Mouse (Mus musculus) erythroid progenitor cell, adult 5-6 weeks (primary cell): Measurements from ENCODE around the gene Soat1. TPM values are rescaled to one million over a fixed set of nuclear protein-coding genes. Genes with fewer than 3 reads are reported as not detected.
"Not testable (repeated sequence)": the region's sequence is repeated elsewhere in the genome, so short reads cannot be mapped to it uniquely, and the experiment has no call there.

Source experiments
- ATAC-seq: replicated peaks from 2 replicates; pipeline ENCODE4 v1.8.0; 2016; ENCODE audit warnings: moderate number of reproducible peaks, mild to moderate bottlenecking, moderate TSS enrichment, inconsistent platforms; ENCODE audit not compliant: poor library complexity, low FRiP score, severe bottlenecking
- total RNA-seq, 2 experiments: library from RNA; stranded (forward) in 1 of 2; stranded (reverse) in 1 of 2; fragments of 150-400 nt in 1 of 2; fragments of 186-747, 209-891 nt in 1 of 2; gene quantifications; 2 replicates each; pipeline versions ENCODE4 v1.2.3 to v1.2.4; 2015 to 2017; ENCODE audit warnings: low replicate concordance in 2 of 2

The Soat1 gene
- total RNA-seq, 2 experiments from 2014 or later: 6.5 to 15.1 TPM

DNA sequence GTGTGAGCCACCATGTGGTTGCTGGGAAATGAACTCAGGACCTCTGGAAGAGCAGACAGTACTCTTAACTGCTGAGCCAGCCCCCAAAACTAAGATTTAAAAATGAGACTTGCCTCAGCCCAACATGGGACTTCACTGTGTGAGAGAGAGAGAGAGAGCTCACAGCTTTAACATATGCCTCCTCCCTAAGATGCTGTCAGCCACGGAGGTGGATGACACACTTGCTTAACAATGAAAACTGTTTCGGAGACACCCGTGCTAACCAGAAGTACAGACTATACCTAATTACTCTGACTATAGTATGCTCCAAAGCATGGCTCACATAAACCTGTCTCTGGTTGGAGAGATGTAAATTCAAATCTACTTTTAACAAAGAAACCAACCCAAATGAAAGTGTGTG is 40.6 kb downstream of the Soat1 start:
- ATAC-seq: no peak

DNA sequence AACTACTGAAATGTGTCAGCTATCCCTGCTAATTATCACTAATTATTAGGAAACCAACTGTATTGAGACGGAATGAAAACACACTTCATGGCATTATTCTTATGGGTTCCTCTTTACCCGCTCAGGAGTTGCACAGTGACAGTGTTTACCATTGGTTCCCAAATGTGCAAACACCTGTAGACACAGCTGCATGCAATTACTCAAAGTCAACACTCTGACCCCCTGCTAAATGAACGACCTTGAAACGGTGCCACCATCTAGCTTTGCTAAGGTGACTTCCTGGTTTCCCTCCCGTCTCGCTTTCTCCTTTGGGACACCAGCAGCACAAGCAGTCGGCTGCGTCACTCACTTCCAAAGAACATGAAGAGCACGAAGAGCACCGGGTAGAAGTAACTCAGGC is 41.6 kb downstream of the Soat1 start:
- ATAC-seq: no peak

DNA sequence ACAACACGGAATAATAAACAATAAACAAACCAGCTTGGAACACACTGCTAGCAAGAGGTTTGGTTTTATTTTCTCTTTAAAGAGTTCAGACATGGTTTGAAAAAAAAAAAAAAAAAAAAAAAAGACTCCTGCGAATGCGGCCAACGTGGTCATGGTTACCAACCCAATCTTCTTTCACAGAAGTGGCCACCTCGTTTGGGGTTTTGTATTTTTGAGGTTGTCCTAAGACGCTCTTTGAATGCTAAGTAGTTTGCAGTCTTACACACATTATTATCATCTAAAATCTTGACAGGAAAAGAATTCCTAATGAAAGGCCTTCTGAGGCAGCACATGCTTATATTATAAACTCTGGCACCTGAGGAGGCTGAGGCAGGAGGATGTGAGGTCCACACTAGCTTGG is 45.7 kb downstream of the Soat1 start:
- ATAC-seq: no peak

DNA sequence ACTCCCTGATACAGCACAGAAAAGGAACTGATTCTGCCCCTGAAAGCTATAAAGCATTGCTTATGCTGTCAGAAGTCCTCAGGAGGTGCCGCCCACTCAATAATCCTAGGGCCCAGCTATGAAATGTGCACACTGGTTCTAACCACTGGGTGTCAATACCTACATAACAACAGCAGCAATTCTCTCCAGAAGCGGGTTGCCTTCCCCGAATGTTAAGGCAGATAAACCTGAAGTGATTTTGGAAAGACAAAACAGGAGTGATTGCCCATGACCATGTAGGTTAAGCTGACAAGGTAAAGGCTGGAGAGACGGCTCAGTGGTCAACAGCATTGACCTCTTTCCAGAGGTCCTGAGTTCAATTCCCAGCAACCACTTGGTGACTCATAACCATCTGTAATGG is 48.4 kb downstream of the Soat1 start:
- no peak for ATAC-seq

DNA sequence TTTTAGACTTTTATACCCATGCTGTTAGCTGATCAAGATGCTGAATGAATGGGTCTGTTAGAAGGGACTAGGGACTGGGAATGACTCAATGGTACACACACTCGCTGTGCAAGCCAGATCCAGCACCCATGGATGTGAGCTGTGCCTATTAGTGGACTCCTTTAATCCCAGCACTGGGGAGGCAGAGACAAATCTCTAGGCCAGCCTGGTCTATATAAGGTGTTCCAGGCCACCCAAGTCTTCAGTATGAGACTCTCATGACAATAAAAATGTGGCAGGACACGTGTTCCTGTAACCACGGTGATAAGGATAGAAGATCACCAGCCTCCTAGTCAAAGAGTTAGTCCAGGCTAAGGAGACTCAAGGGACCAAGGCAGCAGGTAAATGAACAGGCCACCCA is 50.1 kb downstream of the Soat1 start:
- ATAC-seq: no peak

DNA sequence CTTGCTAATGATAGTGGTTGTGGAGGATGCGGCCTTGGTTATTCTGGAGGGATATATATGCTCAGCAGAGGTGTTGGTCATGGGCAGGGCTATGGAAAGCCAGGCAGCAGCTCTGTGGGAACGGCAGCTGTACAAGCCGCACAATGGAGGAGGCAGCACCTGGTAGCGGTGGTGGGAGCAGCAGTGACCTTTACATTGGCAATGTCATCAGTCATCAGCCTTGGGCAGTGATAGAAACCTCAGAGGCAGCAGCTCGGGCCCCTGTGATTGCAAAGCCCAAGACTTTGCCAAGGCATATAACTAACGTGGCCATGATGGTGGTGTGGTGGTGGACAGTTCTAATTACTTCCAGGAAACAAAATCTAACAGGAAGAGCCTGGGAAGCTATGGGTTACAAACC is 50.6 kb downstream of the Soat1 start:
- no peak for ATAC-seq

DNA sequence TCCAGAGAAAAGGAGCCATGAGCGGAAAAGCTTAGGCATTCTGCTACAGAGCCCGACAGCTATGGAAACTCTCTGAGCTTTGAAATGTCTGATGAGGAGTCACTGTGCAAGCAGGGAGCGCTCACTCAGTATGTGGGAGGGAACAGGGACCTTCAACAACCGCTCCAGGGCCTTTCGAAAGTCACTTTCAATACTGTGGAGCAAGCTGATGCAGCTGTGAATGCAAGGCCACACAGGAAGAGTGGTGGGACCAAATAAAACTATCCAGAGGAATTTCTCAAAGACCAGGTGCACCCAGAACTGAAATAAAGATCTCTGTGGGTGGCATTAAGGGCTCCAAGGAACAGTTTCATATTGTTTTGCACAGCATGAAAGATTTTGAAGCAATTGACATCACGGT is 51.3 kb downstream of the Soat1 start:
- ATAC-seq: no peak

DNA sequence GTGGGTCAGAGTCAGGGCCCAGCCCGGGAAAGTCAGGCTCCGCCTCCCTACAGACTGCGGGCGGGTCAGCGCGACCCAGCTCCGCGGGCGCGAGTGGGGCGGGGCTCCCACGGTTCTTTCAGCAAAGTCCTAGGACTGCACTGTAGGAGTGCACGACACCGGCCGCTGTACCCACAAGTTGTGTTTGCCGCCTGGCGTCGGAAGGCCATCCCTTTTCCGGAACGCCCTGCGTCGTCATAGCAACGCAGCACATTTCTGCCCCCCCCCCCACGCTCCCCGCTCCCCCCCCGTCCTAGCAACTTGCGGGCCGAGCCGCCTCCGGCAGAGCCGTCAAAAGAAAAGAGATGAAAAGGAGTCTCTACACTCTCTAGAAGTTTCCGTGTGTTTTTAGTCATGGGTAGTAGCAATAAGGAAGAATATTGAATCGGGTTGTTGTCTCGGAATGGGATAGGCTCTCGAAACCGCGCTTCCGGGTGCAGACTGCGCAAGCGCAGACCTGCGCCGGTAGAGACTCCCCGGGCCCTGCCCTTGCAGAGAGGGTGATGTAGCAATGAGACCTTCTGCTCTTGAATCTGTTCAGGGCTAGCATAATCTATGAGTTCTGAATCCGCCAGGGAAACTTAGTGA is 53.3 kb downstream of the Soat1 start, which contains the start of gene Axdnd1:
Gene Axdnd1 (minus strand): TSS at position 489 of the 627 bp plus-strand sequence.
- ATAC-seq: peak; percentile 94

DNA sequence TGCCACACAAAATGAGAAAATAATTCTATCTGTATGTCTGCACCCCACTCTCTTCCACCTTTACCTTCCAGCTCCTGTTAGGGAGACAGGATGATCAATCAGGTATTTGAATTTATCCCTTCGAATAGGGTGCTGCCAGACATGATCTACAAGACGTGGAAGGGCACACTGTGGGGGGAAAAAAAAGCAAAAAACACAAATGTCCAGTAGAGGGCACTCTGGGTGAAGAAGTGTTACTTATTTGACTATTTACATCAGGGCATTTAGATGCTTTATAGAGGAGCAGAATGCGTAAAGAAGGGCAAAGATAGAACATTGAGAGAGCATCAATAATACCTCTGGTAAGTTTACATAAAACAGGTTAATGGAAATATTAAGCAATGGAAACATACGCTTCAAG is 56.0 kb downstream of the Soat1 start:
- ATAC-seq: no peak

DNA sequence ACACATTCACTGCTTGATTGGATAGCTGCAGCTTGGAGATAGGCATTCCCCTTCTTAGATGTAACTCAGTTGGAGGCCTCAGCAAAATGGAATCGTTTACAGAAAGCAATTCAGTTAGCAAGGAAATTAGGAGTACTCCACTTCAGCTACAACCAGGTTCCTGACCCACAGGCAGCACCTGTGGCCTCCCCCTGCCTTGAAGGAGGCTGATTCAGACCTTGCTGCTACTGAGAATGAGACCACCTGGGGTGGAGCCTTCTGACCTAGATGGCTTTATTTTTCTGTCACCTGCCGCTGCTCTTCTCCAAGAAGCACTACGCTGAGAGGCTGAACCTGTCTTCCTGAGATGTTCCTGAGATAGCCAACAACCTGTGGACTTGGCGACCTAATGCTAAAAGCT is 65.6 kb downstream of the Soat1 start:
- ATAC-seq: no peak

DNA sequence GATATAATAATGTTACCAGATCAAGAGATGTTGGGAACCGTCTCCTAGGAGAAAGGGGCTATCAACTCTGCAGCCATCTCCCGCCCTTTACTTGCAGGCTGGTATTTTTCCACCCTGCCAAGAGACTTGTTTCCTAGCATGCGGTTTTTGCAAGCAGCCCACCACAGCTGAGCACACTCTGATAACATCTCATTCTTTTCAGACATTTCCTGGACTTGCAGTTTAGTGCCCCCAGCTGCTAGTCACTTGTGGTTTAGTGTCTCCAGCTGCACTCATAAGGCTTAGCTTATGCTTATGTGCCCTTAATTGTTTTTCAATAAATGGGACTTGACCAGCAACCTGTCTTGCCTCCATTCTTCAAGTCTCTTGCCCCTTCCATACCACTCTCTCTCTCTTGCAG is 66.1 kb downstream of the Soat1 start:
- ATAC-seq: no peak

DNA sequence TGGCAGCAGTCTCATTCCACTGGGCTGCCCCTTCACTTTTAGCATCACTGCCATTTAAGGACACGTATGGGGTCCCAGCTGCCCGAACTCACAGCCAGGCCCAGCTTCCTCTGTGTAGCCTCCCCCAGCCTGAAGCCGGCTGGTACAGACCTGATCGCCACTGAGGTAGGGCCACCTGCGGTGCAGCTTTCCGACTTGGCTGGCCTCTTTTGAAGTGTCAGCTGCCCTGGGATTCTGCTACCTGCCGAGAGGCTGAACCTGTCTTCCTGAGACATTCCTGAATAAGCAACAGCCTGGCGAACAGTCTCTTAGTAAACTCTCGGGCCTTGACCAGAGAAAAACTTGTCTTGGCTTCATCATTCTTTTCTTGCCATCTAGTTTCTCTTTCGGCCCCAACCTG is 70.9 kb downstream of the Soat1 start:
- no peak for ATAC-seq

DNA sequence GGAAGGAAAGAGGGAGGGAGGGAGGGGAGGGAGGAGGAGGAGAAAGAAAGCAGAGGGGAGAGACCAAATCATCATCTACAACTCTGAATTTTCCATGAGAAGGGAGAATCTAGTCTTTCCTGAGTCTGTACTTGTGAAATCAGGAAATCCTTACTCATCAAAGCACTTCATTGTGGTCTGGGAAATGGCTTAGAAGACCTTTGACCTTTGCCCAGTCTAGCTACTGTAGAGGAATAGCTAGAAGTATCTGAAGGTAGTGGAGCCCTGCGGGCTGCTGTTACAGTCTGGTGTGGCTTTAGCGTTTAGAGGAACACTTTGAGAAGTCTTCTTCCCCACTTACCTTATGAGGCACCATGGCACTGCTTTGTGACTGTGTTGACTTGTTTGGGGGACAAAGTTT is 71.6 kb downstream of the Soat1 start:
- no peak for ATAC-seq

DNA sequence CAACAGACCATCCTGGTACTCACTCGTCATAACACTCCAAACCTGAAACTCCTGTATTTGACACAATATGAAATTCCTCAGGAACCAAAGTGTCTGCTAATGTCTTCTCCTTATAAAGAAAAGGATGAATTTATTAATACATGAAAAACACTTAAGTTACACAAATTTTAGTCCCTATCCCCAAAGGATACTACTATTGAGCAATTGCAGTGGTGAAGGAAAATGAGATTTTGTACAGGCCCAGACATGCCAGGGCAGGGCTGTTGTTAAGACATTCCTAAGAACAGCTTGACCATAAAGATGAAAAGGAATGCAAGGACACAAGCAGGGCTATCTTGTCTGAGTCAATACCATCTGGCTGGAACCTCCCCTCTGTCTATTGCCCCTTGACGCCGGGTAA is 74.0 kb downstream of the Soat1 start:
- ATAC-seq: not testable (repeated sequence)

DNA sequence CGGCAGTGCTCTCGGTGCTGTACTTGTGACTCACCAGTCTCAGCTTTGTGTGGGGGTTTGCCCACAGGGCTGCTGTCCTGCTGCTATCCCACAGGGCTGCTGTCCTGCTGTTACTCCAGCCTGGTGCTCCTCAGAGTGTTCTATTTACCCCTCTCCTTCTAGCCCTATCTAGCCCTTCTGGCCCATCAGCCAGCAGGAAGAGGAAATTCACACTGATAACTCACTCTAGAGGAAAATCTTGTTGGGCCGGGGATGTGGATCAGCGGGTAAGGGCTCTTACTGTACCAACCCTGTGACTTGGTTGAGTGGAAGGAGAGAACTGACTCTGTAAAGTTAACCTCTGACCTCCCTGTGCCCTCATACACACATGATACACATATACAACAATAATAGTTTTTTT is 81.0 kb downstream of the Soat1 start:
- ATAC-seq: no peak

DNA sequence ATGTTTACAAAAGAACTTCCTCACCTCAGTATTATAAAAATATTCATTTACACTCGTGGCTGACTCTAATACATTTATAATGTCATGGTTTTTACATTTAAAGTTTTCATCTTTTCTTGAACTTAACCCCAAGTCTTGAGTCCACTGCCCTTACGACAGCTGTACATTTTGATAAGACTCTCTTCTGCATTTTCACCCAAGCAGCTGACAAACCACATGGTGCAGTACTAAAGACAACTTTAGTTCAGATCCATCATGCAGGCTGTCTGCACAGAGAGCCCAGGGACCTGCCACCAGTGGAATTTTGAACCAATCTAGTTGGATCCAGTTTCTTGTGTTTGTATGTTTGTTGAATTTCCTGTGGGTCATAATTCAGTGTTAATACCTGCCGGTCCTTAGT is 87.3 kb downstream of the Soat1 start:
- ATAC-seq: peak; percentile 65

DNA sequence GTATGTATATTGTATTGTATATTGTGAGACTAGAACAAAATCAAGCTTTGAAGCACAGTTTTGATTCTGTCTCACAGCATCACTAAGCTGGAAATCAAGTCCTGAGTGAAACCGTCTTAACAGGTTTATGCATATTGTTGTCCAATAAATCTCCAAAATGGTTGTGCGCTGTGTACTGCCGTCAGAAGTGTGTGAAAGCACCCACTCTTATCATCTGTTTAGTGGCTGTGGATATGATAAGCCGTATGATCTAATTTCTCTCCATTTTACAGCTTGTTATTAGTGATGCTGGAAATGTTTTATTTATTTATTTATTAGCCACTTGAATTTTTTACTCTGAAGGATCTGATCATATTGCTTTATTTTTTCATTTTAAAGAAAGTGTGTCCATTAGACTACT is 87.9 kb downstream of the Soat1 start:
- no peak for ATAC-seq

DNA sequence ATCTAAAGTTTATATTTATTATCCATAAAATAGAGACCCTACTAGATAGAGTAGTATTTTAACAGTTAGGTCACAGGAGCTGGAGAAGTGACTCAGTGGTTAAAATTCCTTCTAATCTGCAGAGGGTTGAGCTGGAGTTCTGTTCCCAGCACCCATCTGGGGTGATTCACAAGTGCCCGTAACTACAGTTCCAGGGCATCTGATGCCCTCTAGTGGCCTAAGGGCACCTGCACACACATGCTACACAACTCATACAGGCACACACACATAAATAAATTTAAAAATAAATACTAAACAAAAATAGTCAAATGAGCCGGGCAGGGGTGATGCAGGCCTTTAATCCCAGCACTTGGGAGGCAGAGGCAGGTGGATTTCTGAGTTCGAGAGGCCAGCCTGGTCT is 92.9 kb downstream of the Soat1 start:
- no peak for ATAC-seq

Other genes starting within 250 kb of the Soat1 start
- not detected in 2 replicates for gene Tdrd5, start 170.7 kb downstream of the Soat1 start, total RNA-seq (2015; ENCODE audit: low replicate concordance)
- gene Tdrd5, start 170.7 kb downstream of the Soat1 start, total RNA-seq (2017; ENCODE audit: low replicate concordance): not detected in 2 replicates
- not detected in 2 replicates for gene Nphs2, start 163.6 kb downstream of the Soat1 start, total RNA-seq (2015; ENCODE audit: low replicate concordance)
- gene Nphs2, start 163.6 kb downstream of the Soat1 start, total RNA-seq (2017; ENCODE audit: low replicate concordance): not detected in 2 replicates
- gene Gm2000, start 108.3 kb downstream of the Soat1 start, total RNA-seq (2015; ENCODE audit: low replicate concordance): 389 and 586 TPM in 2 replicates
- 571 and 609 TPM in 2 replicates for gene Gm2000, start 108.3 kb downstream of the Soat1 start, total RNA-seq (2017; ENCODE audit: low replicate concordance)
- not detected in 2 replicates for gene Axdnd1, start 53.2 kb downstream of the Soat1 start, total RNA-seq (2015; ENCODE audit: low replicate concordance)
- not detected in 2 replicates for gene Axdnd1, start 53.2 kb downstream of the Soat1 start, total RNA-seq (2017; ENCODE audit: low replicate concordance)
- gene Gm10031, start 49.7 kb upstream of the Soat1 start, total RNA-seq (2015; ENCODE audit: low replicate concordance): 0.72 and 1.7 TPM in 2 replicates
- gene Gm10031, start 49.7 kb upstream of the Soat1 start, total RNA-seq (2017; ENCODE audit: low replicate concordance): 4.8 and 8.1 TPM in 2 replicates
- 4.0 and 5.4 TPM in 2 replicates for gene Abl2, start 84.5 kb upstream of the Soat1 start, total RNA-seq (2015; ENCODE audit: low replicate concordance)
- gene Abl2, start 84.5 kb upstream of the Soat1 start, total RNA-seq (2017; ENCODE audit: low replicate concordance): 1.3 and 1.7 TPM in 2 replicates
- 3.2 and 5.4 TPM in 2 replicates for gene Tor3a, start 200.0 kb upstream of the Soat1 start, total RNA-seq (2015; ENCODE audit: low replicate concordance)
- 4.1 and 10.4 TPM in 2 replicates for gene Tor3a, start 200.0 kb upstream of the Soat1 start, total RNA-seq (2017; ENCODE audit: low replicate concordance)
- 23.9 and 25.6 TPM in 2 replicates for gene Fam20b, start 244.8 kb upstream of the Soat1 start, total RNA-seq (2015; ENCODE audit: low replicate concordance)
- gene Fam20b, start 244.8 kb upstream of the Soat1 start, total RNA-seq (2017; ENCODE audit: low replicate concordance): 39.8 and 41.6 TPM in 2 replicates